Mouse (Mus musculus) liver, embryonic 14.5 days (tissue): ENCODE data around the gene Fmo1.

ENCODE experiments used
- CTCF ChIP-seq: IDR thresholded peaks from 2 replicates; pipeline ENCODE4 v1.5.1; 2016; ENCODE audit warnings: antibody characterized with exemption, low read depth, control low read depth
- EP300 ChIP-seq: IDR thresholded peaks from 2 replicates; pipeline ENCODE4 v1.6.1; 2016; ENCODE audit warnings: antibody characterized with exemption, low read depth

GRCm38 (mm10) chr1:162792306-162793044 is 73.9 kb downstream of the Fmo1 start:
- TF ChIP-seq CTCF, result no peak
- no peak for TF ChIP-seq EP300
